Mouse (Mus musculus): ENCODE data around the gene Gm27029. TPM values are rescaled to one million over a fixed set of nuclear protein-coding genes. Genes with fewer than 3 reads are reported as not detected.

Gm27029 gene
- polyA plus RNA-seq, 1 experiment = 3.6 TPM

Other genes with a start within 250 kb of the Gm27029 start
- gene Ccr10, start 249.4 kb downstream of the Gm27029 start, polyA plus RNA-seq (2012; rRNA removed) = 0.36 and 0.42 TPM in 2 replicates
- 44.8 and 50.3 TPM in 2 replicates for gene Ezh1, start 198.3 kb downstream of the Gm27029 start, polyA plus RNA-seq (2012; rRNA removed)
- 65.6 and 82.1 TPM in 2 replicates for gene Ramp2, start 178.8 kb downstream of the Gm27029 start, polyA plus RNA-seq (2012; rRNA removed)
- 63.8 TPM in 2 replicates for gene Vps25, start 171.1 kb downstream of the Gm27029 start, polyA plus RNA-seq (2012; rRNA removed)
- gene Wnk4, start 164.2 kb downstream of the Gm27029 start, polyA plus RNA-seq (2012; rRNA removed) = 10.8 and 12.5 TPM in 2 replicates
- 0.71 and 0.84 TPM in 2 replicates for gene Cntd1, start 145.8 kb downstream of the Gm27029 start, polyA plus RNA-seq (2012; rRNA removed)
- 147 and 151 TPM in 2 replicates for gene Coa3, start 145.7 kb downstream of the Gm27029 start, polyA plus RNA-seq (2012; rRNA removed)
- 177 and 195 TPM in 2 replicates for gene Becn1, start 122.5 kb downstream of the Gm27029 start, polyA plus RNA-seq (2012; rRNA removed)
- 101 and 108 TPM in 2 replicates for gene Psme3, start 108.6 kb downstream of the Gm27029 start, polyA plus RNA-seq (2012; rRNA removed)
- gene Aoc2, start 99.7 kb downstream of the Gm27029 start, polyA plus RNA-seq (2012; rRNA removed) = 4.5 and 5.1 TPM in 2 replicates
- gene Aoc3, start 94.2 kb downstream of the Gm27029 start, polyA plus RNA-seq (2012; rRNA removed) = 0.71 and 0.88 TPM in 2 replicates
- gene G6pc, start 57.2 kb downstream of the Gm27029 start, polyA plus RNA-seq (2012; rRNA removed) = not detected in 2 replicates
- gene Aarsd1, start 7.2 kb downstream of the Gm27029 start, polyA plus RNA-seq (2012; rRNA removed) = 49.2 and 53.5 TPM in 2 replicates
- 33.4 and 33.7 TPM in 2 replicates for gene Rundc1, start 289 bp upstream of the Gm27029 start, polyA plus RNA-seq (2012; rRNA removed)
- 4.1 and 6.6 TPM in 2 replicates for gene Ptges3l, start 537 bp upstream of the Gm27029 start, polyA plus RNA-seq (2012; rRNA removed)
- gene Rpl27, start 17.5 kb upstream of the Gm27029 start, polyA plus RNA-seq (2012; rRNA removed) = 480 and 588 TPM in 2 replicates
- 9.0 and 9.1 TPM in 2 replicates for gene Ifi35, start 23.6 kb upstream of the Gm27029 start, polyA plus RNA-seq (2012; rRNA removed)
- 155 and 173 TPM in 2 replicates for gene Rnd2, start 40.2 kb upstream of the Gm27029 start, polyA plus RNA-seq (2012; rRNA removed)
- gene Vat1, start 41.4 kb upstream of the Gm27029 start, polyA plus RNA-seq (2012; rRNA removed) = 41.3 and 41.4 TPM in 2 replicates
- 0.99 and 1.0 TPM in 2 replicates for gene Brca1, start 127.2 kb upstream of the Gm27029 start, polyA plus RNA-seq (2012; rRNA removed)
- gene Nbr1, start 127.4 kb upstream of the Gm27029 start, polyA plus RNA-seq (2012; rRNA removed) = 114 and 124 TPM in 2 replicates
- 4.2 and 4.8 TPM in 2 replicates for gene Tmem106a, start 157.4 kb upstream of the Gm27029 start, polyA plus RNA-seq (2012; rRNA removed)
- not detected in 2 replicates for gene Gm11634, start 174.5 kb upstream of the Gm27029 start, polyA plus RNA-seq (2012; rRNA removed)
- gene Rdm1, start 202.4 kb upstream of the Gm27029 start, polyA plus RNA-seq (2012; rRNA removed) = 9.4 and 11.9 TPM in 2 replicates
- gene Arl4d, start 240.7 kb upstream of the Gm27029 start, polyA plus RNA-seq (2012; rRNA removed) = 26.6 and 38.8 TPM in 2 replicates

Measured in frontal cortex, adult 2 months (tissue).